Mouse (Mus musculus): ENCODE data around the gene Fam69a.
"Not testable (repeated sequence)": the region's sequence is repeated elsewhere in the genome, so short reads cannot be mapped to it uniquely, and the experiment has no call there.

The Fam69a gene

DNA sequence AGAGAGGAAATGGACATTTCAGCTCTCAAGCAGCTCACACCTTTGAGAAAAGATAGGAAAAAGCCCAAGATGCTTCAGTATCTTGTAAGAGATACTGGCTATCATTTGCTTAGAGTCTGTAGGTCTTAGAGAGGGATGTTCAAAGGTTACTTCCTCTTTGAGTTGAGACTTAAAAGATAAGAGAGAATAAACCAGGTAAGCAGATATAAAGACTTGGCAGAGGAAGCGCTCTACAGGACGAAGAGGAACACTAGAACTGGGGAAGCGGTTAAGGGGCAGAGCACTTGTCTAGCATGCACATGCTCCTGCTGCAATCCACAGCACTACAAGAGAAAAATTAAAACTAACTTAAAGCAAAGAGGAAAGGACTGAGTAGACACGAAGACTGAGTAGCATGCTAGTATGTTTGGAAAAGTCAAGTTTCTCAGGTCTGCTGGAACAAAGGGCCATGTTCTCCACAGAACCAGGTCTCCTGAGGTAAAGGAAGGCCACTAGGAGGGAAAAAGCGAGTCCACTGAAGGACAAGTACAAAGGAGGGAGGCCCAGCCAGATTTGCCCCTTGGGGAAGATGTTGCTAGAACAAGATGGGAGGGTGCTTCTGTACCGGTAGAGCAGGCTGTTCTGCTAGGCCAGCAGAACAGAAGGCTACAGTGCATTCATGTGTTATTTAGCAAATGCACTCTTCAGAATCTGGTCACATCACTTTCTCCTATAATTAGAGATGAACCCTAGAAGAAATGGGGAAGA, 8.4 kb downstream of the Fam69a start:
- no peak for DNase-seq

DNA sequence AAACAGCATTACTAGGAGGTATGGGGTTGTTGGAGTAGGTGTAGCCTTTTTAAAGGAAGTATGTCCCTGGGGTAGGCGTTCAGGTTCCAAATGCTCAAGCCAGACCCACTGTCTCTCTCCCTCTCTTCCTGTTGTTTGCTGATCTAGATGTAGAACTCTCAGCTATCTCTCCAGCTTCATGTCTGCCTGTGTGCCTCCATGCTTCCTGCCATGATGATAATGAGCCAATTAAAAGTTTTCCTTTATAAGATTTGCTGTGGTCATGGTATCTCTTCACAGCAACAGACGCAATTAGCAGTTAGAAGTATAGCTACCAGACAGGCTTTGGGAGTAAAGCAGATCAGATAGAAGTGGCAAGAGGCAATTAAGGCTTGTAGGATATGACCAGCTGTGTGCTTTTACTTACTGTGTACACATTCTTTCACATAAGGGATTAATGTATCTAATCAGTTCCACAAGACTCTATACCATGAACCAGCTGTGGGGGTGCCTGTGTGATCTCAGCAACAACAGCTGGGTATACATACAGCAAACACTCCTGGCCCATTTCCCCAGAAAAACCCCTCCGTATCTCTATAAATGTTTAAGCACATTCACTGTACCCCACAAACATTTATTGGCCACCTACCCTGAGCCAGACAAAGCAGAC, 9.1 kb downstream of the Fam69a start:
- no peak for DNase-seq

DNA sequence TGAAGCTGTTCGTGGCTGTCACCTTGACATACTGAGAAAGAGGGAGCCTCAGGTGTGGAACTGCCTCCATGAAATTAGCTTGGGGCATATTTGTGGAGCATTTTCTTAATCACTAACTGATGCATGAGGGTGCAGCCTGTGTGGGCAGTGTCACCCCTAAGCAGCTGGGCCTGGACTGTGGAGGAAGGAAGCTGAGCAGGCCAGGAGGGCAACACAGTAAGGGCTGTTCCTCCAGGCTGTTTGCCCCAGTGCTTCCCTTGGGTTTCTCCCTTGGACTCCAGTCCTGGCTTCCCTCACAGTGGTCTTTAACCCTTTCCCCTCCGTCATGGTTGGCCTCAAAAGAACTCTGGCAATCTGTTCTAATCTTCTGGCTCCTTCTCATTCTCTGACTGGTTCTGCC, 13.6 kb downstream of the Fam69a start:
- no peak for DNase-seq

DNA sequence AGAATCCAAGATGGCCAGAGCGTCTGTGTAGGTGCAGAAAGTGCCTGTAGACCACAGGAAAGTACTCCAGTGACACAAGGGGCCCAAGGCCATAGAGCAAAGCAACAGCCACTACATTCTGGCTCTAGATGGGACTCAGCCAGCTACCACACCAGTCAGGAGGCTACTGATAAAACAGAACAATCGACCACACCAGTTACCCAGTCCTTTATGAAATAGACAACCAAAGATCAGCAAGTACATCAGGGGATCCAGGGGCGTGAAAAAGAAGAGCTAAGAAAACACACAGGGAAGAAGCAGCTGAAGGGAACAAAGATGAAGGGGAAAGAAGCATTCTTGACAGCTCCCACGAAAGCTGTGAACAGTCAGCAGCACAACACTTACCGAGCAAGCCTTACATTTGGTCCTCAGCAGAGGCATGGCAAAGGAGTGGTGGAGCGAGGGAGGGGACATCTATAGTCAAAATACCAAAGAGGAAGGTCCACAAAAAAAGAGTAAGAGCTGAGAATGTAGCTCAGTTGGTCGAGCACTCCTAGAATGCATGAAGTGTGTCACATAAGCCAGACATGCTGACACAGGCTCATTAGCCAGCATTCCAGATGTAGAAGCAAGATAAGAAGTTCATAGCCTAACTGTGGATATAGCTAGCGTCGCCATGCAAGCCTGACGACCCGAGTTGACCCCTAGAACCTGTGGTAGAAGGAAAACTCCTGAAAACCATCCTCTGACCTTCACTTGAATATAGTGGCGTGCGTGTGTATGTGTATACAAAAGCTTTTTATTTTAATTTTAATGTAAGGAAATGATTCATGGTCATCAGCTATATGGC, 14.2 kb downstream of the Fam69a start:
- DNase-seq = no peak

DNA sequence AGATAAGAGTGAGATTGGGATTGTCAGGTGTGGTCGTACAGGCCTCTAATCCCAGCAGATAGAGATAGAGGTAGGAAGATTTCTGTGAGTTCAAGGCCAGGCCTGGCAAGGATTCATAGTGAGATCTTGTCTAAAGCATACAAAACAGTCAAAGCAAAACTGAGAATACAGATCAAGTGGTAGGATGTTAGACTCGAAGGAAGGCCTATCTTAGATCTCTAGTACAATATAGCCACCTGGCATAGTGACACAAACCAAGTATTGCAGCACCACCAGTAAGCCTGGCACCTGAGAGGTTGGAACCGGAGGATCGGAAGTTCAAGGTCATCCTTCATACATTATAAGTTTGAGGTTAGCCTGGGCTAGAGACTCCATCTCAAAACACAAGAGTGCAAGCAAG, 15.8 kb downstream of the Fam69a start:
- no peak for DNase-seq

DNA sequence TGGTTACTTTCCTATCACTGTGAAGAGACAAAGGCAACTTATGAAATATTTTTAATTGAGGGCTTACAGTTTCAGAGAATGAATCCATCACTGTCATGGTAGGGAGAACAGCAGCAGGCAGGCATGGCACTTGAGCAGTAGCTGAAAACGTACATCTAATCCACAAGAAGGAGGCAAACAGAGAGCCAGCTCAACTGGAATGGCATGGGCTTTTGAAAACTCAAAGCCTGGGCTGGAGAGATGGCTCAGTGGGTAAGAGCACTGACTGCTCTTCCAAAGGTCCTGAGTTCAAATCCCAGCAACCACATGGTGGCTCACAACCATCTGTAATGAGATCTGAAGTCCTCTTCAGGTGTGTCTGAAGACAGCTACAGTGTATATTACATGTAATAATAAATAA, 17.1 kb downstream of the Fam69a start:
- DNase-seq = not testable (repeated sequence)

DNA sequence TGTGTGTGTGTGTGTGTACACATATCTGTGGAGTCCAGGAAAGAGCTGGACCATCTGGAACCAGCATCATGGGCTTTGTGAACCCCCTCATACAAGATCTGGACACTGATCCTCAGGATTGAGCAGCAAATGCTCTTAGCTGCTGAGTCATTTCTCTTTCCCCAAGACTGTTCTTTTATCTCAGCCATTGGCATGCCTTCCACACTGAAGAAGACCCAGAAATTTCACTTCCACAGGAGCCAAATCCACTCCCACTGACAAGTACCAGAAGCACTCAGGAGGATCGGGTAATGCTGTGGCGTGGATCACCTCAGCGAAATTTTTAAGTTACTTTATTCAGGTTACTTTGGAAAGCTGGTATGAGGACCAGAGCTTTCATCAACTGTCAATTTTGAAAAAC, 18.8 kb downstream of the Fam69a start:
- DNase-seq = no peak

DNA sequence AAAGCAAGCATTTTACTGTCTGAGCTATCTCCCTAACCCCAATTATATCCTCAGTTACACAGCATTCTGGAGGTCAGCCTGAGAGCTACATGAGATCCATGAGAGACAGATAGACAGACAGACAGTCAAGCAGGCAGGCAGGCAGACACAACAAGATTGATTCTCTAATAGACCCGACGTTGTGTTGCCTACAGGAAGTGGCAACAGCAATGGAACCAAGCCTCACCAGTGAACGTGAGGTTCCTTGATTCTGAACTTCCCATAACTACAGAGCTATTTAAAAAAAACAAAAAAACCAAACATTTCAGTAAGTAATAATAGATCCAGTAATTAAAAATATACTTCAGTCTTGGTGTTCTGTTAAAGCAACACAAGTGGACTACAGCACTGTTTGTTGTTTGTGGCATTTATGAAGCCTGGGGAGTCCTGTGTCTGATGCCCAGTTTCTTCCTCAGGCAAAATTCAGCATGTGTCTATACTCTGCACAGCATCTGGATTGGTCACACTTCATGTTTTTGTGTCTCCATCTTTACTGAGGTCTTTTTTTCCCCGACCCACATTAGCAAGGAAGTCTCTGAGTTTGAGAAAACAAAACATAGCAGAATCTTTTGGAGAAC, 19.9 kb downstream of the Fam69a start:
- no peak for DNase-seq

DNA sequence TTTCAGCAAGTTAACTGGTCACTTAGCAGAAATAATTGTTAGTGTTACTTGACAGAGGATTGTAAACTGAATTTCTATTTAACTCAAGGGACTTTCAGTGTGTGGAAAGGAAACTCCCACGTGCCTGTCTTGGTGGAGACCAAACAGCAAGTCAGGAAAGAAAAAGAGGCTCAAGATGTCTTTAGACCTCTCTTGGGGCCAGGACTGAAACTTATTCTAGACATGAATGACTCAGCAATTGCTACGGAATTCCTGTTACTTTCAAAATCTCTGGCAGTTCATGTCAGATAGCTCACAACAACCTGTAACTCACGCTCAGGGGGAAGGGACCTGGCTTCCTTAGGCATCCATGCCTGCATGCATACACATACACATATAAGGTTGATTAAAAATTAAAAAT, 20.7 kb downstream of the Fam69a start:
- DNase-seq = no peak

DNA sequence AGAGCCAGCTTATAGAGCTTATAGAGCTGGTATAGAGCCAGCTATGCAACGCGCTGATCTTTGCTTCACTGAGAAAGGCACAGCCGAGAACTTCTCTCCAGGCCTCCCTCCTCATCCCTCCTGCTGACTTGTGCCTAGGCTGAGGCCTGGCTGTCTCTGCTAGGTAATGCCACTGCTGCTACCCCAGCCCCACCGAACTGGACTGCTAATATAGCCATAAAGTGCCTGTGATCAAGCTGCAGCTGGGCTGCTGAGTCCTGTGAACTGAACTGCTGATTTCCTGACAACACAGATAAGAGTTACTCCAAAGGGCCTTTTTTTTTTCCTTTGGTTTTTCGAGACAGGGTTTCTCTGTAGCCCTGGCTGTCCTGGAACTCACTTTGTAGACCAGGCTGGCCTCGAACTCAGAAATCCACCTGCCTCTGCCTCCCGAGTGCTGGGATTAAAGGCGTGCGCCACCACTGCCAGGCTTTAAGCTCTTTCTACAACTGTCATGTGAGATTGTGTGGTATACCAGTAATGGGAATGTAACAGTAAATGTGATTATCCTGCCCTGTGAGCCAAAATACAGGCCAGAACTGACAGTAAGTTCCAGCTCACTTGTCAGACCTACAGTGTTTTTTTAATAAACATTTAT, 21.4 kb downstream of the Fam69a start:
- DNase-seq = no peak

DNA sequence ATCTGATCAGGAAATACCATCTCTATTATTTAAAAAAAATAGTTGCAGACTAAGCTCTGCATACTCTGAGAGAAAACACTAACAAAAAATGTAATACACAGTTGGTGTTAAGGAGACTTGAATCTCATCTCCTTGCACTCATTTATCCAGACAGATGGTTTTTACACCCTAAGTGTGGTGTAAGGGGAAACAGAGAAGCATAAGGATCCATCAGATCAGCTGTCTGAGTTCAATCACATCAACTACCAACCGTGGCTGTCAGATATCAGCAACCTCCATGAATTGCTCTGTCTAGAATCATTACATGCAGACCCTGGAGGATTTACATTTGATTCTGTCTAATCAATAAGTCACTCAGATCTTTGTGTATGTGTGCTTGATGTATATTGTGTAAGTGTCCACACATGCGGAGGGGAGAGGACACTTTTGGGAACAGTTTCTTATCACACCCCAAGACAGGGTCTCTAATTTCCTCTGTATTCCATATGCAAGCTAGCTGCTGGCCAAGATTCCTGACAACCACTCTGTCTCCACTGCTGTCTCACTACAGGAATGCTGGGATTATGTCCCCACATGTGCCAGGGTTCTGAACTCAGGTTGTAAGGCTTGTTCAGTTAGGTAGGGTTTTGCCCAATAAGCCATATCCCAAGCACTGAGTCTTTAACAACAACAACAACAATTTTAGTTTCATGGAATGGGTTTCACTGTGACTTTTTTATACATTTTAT, 22.7 kb downstream of the Fam69a start:
- no peak for DNase-seq

DNA sequence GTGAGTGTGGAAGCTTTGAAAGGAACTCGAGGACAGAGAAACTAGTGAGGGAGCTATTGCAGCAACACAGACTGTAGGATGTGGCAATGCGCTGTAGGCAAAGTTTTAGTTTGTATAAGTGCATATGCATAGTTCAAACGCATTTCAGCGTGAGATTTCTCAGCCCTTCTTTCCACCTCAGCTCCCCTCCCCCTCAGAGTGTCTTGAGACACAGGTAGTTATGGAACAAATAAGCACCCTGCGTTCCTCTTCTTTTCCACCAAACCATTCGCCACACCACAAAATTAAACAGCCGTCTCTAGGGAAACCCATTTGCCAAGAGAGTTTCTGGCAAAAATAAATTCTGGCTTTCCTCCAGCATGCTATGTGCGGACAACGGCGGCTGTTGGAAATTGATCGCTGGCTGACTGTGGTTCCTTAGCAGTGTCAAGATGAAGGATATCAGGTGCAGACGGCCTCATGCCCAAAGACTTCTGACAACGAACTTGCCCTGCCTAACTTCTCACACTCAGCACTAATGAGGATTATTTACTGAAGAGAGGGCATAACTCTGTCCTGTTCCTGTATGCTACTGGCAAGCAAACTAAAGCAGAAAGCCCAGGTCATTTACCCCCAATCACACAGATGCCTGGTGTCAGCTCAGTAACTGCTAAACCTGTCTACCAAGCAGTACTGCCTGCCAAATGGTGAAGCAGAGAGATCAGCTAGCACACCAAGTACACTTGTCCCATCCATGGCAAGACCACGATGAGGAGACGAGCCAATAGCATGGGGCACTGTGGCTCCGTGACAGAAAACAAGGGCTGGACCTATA, 25.2 kb downstream of the Fam69a start:
- DNase-seq = peak; percentile 80

DNA sequence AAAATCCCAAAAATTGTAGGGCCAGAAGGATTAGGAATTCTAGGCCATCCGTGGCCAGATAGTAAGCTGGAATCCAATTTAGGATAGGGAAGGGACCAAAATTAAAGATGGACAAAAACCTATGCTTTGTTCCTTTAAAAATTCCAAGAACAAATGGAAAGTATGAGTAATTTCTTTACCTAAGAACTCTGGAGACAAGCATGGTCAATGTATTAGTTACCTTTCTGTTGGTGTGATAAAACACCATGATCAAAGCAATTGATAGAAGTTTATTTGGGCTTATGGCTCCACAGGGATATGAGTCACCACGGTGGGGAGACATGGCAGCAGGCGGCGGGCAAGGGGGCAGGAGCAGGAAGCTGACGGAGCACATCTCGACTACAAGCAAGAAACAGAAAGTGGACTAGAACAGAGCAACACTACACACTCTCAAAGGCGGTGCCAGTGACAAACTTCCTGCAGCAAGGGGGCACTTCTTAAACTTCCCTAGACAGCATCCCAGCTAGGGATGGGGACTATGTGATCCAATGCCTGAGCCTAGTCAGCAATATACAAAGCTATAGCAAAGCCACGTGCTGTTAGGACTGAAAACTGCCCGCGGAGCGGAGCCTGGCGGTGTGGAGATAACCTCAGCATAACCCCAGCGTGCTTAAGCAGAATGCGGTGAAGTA, 26.2 kb downstream of the Fam69a start:
- no peak for DNase-seq

DNA sequence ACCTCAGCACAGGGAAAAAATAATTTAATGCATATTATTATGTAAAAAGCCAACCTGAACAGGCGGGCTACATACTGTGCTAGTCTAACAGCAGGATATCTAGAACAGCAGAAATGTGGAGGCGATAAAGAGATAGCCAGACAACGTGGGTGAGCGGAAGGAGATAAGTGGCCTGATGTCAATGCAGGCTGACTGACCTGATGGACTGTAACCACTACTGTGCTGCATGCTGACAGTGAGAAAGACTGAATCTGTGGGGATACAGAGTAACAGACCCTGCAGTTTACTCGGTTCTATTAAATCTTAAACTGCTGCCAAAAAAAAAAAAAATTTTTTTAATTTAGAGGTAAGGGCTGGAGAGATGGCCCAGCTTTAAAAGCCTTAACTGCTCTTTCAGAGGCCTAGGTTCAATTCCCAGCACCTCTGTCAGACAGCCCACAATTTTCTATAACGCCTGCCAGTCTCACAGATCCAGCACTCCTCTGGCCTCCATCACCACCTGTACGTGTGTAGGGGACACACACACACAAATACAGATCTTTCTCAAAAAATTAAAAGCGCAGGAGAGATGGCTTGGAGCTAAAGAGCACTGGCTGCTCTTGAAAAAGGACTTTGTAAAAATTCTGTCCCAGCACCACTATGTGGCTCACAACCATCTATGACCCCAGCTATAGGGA, 27.1 kb downstream of the Fam69a start:
- DNase-seq = peak; percentile 57

DNA sequence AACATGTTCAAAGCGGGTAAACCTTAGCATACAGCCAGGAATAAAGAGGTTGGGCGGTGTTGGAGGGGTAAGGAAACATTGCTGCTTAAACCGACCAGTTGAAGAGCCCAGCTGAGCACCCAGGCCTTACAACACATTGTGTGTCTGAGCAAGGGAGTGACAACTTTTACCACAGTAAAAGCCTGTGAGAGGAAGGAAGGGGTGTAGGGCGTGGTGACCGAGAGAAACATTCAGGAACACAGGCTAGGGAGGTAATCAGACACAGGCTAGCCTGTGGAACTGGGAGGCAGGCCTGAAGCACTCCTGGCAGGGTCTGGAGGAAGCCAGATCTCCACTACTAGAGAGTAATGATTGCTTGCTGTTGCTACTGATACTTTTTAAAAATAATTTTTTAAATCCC, 36.2 kb downstream of the Fam69a start:
- no peak for DNase-seq

DNA sequence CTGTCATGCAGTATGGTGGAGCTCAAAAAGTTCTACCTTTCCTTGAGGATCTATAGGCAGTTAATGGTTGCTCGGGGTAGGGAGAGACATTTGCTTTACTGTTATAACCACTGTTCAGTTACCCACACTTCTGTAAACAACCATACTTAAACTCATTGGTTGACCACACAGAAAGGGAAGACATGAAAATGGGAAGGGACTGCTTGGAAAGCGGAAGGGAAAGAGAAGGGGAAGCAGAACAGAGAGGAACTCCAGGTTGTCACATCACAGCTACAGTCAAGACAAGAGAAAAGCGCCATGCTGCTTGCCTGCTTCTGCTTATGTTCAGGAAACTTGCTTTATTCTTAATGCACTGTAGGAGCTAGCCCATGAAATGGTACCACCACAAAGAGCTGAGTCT, 37.3 kb downstream of the Fam69a start:
- DNase-seq = no peak

DNA sequence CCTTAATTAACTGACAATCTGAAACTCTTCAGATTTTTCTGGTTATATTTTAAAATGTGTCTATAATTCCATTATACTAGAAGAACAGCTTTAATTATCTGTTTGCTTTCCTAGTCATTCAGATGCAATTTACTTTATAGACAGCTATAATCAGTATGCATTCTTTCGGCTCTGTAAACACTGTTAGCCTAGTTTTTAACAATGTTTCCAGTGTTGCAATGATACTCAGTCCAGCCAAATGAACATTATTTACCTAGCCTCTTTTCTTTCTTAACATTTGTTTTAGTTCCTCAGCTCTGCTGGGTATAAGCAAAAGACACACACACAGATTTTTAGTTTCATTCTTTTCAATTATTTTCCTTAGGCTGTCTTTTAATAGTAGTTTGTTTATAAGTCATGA, 38.0 kb downstream of the Fam69a start:
- no peak for DNase-seq

DNA sequence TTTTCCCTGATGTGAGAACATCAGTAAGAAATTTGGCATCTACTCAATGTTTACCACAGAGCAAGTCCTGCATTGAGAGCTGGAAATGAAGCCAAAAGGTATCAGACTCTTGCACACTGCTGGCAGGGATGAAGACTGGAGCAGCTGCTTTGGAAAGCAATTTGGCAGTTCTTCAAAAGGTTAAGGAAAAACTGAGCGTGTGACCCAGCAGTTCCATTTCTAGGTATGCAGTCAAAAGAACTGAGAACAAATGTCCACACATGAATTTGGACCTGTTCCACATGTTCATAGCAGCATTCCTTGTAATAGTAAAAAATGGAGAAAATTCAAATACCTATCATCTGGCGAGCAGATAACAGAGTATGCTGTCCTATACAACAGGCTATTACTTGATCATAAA, 39.3 kb downstream of the Fam69a start:
- peak; percentile 87 for DNase-seq

DNA sequence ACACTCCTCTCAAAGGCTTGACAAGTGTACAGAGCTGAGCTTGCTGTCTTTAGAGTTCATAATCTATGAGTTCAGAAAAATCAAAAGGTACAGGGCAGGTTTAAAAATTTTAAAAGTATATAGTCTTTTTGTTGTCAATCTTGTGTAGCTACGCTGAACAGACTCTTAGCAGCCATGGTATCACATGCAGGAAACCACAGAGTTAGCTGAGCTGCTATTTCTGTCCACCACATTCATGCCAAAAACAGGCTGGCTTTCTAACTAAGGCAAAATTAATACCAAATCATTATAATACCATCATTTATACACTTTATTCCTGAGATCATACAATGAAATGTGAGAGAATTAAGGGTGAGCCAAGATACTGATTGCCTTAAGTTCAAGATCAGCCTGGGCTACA, 40.4 kb downstream of the Fam69a start:
- DNase-seq = no peak

DNA sequence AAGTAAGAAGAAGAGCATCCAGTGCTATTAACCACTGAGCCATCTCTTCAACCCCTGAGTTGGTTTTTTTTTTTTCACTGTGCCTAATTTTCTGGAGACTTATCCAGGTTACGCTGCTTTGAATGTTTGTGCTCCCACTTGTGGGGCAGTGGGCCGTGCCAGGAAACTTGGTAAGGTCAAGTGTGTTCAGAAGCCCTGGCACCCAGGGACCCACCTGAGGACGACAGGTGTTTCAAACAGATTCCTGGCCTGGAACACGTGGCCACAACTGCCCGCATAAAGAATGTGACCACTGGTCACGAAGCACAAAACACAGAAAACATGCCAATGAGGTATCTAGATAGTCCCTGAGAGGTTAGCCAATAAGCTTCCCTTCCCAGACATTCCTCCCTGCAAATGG, 43.4 kb downstream of the Fam69a start:
- DNase-seq = no peak
